Mouse (Mus musculus): Measurements from ENCODE around the gene Mef2c.

Mef2c gene

DNA sequence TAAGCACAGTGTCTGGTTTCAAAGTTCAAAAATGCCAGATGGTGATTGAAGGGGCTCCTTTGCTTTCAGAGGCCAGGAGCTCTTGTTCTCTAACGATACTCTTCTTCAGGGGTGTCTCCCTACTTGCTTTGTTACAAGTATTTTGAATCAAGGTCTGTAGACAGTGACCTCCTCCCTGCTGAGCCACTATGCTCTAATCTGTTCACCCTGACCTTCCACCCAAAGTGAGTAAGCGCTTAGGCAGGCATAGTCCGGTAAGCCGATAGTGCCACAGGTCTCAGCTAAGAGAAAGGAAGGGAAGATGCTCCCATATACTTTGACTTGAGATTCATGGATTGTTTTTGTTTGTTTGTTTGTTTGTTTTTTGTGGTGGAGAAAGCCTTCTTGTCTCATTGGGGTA is 69.5 kb downstream of the Mef2c start:
- DNase-seq: no peak

DNA sequence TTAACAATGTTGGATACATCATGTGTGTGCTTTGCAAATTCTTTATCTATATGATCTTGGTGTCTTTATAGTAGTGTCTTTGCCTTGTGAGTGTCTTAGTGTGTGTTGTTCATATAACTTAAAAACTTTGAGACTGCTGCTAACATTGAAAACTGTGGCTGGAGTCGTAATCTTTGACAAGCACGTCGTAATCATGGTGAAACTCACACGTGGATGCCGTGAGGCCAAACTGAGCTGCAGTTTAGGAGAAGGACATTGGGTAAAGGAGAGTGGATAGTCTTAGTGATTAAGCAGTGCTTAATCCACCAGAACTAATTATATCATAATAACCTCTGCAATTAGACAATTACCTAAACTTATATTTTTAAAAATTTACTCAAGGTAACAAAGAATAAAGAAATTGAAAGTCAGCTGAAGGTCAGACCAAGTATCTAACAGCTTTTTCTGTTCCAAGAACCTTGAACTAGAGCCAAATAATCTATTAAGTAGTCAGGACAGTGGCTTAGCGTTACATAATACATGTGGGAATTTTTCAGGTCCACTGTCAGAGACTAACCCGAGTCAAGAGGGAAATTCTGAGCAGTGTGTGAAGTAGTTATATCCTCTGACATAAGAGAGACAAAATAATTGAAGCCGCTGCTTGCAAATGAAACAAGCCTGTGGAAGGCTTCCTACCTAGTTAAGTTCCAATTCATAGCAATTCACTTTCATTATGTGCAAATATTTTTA is 70.2 kb downstream of the Mef2c start:
- no peak for DNase-seq

DNA sequence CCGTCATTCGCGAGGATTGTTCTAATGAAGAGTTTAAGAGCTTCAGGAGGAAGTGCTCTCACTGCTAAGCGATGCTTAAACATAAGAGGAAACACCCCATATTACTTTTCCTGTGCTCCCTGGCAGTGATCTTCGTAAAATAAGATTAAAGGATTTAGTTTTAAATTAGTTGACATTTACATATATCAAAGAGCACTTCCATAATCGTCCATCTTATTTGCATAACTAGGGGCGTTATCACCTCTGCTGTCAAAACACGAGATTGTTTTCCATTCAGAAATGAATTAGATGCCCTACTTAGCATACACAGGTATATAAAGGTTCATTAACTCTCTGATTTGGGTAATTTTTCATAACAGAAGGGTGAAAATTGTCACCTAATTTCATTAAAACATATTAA is 71.0 kb downstream of the Mef2c start:
- peak; percentile 10 for DNase-seq

- no peak for DNase-seq
These were observed 75.6 kb downstream of the Mef2c start for GRCm38 (mm10) chr13:83579410-83579809.

DNA sequence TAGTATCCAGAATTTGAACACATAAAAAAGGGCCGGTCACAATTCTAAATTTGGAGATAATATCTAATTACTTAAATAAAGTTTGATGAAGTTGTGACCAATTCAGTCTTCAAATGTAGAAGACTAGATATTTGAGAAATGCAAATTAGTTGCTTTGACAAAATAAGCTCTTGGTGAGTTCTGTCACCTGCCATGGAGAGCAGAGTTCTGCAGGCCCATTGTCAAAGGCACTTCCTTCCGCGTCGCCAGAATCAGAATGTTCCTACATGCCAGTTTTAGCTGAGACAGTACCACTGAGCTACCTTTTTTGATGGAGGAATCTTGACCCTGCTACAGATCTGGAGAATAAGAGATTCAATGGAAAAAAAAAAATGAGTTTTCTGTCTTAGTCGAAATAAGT is 77.0 kb downstream of the Mef2c start:
- no peak for DNase-seq

DNA sequence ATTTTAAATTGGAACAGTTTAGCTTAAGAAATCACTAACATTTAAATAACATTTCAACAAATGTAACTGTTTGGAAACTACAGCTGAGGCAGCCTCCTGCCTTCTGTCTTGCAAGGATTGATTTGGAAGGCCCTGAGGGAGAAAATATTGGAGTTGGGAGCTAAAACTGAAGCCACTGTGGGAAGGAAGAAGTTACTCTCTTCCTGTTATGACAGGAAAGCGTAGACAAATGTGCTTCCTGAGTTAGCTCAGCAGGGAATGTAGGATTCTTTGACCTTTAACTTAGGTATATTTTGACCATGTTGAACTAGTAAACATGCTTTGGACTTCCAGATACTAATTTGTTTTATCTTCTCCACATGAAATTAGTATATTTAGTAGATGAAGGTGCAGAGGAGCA is 78.7 kb downstream of the Mef2c start:
- no peak for DNase-seq

DNA sequence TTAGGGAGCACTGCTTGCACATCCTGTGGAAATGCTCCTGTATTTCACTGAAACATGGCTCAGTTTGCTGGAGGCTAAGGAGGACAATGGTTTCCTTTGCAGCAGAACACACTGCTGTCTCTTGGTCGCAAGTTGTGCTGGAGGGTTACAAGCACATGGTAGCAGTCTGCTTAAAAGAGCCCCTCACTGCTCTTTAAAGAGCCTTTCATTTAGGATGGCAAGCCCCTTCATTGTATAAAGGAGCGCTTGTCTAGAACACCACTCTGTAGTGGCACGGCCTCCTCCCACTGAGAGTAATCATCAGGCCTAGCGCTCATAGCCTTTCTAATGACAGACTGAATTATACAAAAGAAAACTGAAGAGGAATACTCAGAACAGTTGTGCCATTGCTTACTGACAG is 80.0 kb downstream of the Mef2c start:
- no peak for DNase-seq

DNA sequence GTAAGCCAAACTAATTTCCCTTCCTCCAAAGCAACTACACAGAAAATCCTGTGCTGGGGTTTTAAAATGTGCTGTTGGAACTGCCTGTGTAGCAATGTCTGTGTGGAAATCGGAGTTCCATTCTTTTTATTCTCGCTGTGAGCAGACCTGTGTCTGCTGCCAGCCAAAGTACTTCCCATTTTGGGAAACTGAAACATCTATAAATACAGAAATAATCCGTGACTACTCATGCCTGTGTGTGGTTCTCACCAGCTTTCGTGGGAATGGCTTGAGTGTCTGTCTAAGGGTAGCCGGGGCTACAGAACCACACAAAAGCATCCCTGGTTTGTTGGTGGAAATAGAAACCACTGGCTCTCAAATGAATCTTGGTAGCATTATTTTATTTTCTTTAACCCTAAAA is 81.5 kb downstream of the Mef2c start:
- no peak for DNase-seq

- no peak for DNase-seq
These were observed 84.4 kb downstream of the Mef2c start for GRCm38 (mm10) chr13:83588186-83588585.

GRCm38 (mm10) chr13:83590886-83591285 is 87.1 kb downstream of the Mef2c start:
- no peak for DNase-seq

GRCm38 (mm10) chr13:83595429-83595828 is 91.6 kb downstream of the Mef2c start:
- no peak for DNase-seq

DNA sequence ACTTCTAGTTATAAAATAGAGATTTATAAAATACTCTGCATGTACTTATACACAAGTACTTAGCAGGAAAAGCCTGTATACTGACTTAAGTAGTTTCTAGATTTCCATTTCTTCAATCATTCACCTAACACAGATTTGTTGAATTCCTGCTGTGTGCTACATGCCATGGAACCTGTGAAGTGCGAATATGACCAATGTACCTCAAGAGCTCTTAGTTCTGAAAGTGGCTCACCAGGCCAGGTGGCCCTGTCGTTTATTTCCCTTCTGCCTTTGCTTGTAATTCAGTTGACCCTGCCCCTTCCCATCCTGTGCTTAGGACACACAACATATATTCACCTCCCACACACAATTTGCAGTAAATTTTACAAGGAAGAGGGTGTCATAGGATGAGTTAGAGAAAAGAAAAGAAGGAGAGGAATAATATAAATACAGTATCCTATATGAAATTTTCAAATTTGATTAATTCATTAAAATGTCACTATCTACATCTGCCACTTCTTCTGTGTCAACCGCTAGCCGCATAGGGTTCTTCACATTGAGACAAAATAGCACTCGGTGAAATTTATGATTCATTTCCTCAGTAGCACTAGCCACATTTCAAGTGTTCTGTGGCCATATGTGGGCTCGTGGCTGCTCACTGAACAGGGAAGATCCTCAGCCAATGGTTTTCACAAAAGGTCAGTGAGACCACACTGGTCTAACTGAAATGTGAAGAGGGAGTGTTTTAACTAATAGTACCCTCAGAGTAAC is 93.3 kb downstream of the Mef2c start:
- DNase-seq: no peak

GRCm38 (mm10) chr13:83597739-83598210 is 93.9 kb downstream of the Mef2c start:
- no peak for DNase-seq

- DNase-seq: no peak
These were observed 96.5 kb downstream of the Mef2c start for GRCm38 (mm10) chr13:83600301-83600700.

DNA sequence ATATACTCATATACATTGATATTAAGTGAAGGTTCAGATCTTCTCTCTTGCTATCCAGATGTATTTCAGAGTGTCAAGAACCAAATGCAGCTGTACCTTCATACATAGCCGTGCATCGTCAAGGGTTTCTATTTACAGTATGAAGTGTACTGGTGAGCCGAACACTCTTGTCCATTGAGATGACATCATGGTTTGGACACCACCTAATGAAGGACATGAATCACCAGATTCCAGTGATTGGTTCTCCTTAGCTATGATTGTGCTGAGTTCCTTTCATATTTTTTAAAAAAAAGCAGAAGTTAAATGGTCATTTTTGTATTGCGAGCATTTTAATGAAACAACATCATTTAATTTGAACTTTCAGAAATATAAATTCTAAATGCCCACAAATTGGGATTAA is 97.9 kb downstream of the Mef2c start:
- peak; percentile 14 for DNase-seq

DNA sequence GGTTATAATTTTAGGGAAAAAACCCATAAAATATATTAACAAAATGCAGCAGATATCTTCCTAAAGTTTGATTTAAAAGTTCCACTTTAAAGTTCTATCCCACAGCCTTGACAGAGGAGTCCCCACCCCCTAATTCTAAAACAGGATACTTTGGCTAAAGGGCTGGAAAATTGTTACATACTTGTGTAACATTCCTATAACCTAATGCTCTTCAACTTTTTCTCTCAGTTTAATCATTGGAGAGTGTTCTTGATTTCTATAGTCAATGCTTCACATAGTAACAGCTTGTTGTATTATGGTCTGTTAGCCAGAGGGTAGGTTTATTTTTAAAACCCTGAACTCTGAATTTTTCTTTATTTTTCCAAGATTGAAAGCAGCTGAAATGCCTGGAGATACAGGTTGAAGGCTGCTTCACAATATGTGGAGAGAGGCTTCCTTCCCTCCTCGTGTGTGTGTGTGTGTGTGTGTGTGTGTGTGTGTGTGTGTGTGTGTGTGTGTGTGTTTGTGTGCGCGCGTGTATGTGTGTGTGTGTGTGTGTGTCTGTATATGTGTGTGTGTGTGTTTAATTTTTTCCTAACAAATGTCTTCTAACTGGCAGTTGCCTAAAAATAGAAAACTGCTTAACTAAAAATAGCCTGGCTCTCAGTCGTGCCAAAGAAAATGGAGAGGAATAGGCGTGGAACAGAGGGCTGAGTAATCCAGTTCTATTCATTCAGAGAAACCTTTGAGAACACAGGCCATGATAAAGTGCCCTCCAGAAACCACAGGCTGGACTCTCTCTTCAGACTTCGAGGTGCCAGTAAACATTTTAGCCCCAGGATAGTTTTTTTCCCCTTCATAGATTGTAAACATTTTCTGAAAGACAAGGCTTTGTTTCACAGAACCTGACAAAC is 99.8 kb downstream of the Mef2c start:
- peak; percentile 67 for DNase-seq

GRCm38 (mm10) chr13:83604320-83604719 is 100.5 kb downstream of the Mef2c start:
- peak; percentile 62 for DNase-seq

GRCm38 (mm10) chr13:83604785-83605184 is 101.0 kb downstream of the Mef2c start:
- peak; percentile 20 for DNase-seq

DNA sequence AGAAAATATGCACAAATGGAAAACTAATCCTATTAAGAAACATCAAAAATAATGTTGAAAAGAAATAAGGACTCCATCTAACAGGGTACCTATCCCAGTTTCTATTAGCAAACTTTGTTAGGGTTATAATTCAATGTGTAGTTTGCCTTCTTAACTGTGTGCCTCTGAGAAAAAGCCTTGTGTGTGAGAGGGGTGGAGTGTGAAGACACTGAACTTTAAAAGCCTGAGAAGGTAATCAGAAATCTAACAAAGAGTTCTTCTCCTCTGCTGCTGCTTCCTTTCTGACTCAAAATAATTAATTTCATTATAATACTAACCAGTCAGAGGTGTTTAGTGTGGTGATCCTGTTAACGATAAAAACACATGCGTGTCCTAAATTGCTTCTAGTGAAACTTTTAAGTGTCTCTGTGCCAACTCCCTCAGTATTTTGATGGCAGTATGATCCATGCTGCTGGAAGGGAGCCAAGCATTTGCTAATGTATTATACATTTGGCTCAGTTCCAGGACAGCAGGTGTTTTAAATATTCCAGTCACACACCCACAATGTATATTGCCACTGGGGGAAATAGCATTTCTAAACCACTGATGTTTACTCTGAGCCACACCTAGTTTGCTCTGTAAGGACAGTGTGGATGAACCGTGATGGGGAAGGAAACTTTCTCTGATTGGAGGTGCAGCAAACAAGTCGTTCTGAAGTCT is 104.2 kb downstream of the Mef2c start:
- peak; percentile 20 for DNase-seq

GRCm38 (mm10) chr13:83608851-83609516 is 105.2 kb downstream of the Mef2c start:
- DNase-seq: peak; percentile 52

- no peak for DNase-seq
These were observed 105.7 kb downstream of the Mef2c start for GRCm38 (mm10) chr13:83609517-83609878.

DNA sequence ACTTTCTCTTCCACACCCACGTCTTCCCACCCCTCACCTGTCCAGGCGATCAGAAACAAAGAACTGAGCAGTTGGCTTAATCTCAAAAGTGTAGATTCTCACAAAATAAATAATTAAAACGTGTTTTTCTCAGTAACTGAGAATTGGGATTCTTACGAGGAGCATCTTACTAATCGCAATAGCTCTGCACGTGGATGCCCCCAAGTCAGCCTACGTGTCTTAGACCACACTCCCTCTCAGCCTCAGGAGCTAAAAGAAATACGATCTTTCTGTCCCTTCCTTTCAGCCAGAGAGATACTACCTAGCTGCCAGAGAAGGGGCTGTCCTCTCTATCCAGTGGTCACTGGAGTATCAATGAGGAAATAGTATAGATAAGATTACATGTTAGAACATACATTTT is 106.3 kb downstream of the Mef2c start:
- no peak for DNase-seq
